Mouse (Mus musculus) kidney, postnatal 25 days (tissue): ENCODE measurements around the gene Ttc8.
"Not testable (repeated sequence)": the region's sequence is repeated elsewhere in the genome, so short reads cannot be mapped to it uniquely, and the experiment has no call there.

Source experiments
- DNase-seq, 2 experiments: peaks; one replicate each; pipeline ENCODE4 v3.0.0; 2021; ENCODE audit warnings: mixed read lengths in 2 of 2

Gene Ttc8

DNA sequence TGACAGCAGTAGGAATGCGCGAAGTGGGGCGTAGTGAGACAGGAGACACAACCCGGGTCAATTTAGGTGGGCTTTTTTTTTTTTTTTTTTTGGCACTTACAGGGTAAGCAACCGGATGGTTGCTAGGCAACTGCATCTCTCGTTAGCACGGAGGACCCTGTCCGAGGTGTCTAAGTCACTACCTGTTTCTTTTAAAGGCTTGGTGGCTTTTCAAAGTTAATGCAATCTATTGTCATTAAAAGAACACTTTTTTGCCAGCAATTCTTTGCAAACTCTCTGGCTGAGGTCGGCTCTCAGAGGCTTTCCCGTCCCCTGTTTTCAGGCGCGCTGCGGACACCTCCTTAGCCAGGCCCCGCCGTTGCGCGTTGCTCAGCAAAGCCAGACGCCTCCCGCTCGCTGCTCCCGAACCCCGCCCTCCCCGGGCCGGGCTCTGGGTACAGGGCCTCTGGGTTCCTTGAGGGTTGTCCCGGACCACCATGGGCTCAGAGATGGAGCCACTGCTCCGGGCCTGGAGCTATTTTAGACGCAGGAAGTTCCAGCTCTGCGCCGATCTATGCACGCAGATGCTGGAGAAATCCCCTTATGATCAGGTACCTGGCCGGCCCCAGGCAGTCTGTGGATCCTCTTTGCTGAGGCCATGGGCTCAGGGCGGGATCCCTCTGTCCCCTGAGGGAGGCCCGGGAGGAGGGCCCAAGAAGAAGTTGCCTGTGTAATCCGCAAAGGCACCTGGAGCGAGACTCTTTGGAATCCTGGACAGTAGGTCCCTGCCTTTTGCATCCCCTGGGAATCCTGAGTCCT, at the start of gene Ttc8:
Ttc8 (plus strand) TSS at position 381 of the 798 bp plus-strand sequence.
- DNase-seq = peak; percentile 88 to 94

DNA sequence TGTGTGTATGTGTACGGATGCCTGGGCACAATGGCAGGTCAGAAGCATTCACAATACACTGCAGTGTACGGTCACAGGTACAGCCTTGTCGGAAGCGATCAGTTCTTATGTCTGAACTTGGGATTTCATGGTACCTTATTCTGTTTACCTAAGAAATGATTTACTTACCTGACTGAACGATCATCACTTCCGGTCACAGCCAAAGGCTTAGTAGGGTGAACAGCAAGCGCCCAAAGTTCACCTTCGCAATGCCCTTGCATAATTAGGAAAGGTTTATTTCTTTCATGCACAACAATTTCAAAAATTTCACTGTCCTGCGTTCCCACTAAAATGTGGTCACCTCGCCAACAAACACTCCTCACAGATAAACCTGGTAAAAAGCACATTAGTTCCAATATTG, 47.5 kb upstream of the Ttc8 start:
- no peak for DNase-seq

DNA sequence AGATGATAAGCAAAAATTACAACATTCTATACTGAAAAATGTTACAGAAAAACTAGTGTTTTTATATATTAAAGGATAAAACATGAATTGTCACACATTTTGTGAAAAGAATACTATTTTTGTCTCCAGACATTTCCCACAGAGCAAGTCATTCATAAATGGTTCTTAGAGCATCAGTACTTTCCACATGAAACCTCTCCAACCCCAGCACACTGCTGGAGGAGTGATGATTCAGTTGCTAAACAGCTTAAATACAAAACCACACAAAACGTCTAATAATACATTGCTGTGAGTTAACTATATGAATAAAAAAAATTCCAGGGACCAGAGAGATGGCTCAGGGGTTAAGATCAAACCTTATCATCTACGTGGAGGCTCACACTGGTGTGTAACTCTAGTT, 45.2 kb upstream of the Ttc8 start:
- no peak for DNase-seq

DNA sequence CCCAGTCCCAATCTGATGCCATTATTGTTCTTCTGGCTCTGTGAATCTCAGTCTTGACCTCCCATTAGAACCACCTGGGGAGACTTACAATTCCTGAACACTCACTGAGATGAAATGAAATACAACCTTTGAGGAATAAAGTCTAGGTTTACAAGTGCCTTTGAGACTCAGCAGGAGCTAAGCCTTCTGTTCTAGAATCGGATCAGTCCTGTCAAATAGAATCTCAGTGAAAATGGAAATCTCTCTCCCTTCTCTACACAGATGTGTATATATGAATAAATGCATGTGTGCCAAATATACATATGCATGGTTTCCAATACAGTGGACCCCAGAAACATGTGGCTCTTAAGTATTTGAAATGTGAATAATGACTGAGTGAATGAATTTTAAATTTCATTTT, 41.7 kb upstream of the Ttc8 start:
- DNase-seq = no peak

DNA sequence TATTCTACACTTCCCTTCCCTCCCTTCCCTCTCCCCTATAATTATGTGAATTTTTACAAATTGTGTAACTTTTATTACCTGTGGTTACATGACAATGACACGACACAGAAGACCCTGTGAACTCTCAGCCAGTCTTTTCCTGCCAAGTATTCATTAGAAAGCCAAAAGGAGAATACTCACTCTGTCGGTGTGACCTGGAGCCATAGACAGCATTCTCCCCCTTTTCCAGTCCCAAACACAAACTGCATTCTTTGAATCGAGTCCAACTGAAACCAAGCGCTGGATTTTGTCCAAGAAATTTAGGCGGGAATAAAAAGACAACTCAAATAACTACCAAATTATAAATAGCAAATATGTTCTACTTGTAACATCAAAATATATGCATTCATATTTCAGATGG, 38.6 kb upstream of the Ttc8 start:
- DNase-seq = no peak

DNA sequence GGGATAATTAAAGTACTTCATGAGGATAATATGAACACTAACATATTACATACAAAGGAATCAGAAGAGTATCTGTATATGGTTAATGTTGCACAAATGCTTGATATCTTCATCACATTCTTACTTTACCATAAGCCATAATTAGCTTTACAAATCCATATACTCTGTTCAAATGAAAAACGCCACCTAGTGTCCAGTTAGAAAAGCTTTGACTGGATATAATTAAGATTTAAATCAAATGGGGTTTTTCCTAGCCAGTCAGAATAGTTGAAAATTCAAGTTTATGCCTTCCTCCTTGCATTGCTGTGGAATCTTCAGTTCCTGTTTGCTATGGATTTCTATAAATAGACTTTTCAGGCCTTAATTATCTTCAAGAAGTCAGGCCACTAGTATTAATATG, 35.9 kb upstream of the Ttc8 start:
- no peak for DNase-seq

DNA sequence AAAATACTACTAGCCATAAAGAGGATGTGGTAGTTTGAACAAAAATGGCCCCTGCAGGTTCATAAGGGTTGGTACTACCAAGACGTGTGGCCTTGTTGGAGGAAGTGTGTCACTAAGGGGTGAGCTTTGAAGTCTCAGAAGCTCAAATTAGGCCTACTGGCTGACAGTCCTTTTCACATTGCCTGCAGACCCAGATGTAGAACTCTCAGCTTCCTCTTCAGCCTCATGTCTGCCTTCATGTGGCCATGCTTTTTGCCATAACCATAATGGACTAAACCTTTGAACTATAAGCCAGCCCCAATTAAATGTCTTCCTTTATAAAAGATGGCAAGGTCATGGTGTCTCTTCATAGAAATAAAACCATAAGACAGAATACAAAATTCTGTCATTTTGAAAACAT, 23.6 kb upstream of the Ttc8 start:
- no peak for DNase-seq

DNA sequence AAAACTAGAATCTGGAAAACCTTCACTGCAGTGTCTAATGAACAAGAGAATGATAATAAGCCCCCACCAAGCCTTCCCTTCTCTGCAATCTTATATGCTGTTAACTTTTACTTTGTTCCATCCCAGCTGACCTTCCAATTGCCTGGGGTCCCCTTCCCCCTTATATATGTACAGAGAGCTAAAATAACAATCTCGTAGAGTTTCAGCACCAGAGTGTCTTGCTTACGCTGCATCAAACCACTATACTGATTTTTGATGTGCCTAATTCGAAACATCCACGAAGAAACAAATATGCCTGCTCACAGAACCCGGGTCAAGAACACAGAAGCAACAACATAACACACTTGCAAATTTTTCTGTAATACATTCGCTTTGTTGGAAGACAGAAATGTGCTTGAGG, 20.7 kb upstream of the Ttc8 start:
- no peak for DNase-seq

DNA sequence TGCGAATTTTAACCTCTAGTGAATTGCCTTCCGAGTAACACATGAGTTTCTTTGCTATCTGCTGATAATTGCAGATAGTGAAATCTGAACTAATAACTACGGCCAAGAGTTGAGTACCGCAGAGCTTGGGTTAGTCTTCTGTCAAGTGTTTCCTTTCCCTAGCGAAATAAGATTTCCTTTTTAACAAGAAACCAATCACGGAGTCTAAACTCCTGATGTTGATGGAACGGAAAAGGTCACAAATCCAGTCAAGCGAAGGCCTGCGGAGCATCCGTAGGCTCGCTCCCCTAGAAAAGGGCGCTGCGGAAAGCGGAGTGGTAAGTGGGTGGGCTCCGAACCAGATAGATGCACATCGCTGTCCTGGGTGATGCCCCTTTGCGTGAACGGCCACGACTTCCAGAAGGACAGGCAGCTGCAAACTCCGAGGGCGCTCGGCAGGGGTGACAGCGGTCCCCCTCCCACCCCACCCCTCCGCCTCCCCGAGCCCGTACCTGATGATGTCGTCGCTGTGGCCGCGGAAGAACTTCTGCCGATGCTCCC, 20.0 kb upstream of the Ttc8 start:
- DNase-seq = peak in 1 of 2 experiments; percentile 36

DNA sequence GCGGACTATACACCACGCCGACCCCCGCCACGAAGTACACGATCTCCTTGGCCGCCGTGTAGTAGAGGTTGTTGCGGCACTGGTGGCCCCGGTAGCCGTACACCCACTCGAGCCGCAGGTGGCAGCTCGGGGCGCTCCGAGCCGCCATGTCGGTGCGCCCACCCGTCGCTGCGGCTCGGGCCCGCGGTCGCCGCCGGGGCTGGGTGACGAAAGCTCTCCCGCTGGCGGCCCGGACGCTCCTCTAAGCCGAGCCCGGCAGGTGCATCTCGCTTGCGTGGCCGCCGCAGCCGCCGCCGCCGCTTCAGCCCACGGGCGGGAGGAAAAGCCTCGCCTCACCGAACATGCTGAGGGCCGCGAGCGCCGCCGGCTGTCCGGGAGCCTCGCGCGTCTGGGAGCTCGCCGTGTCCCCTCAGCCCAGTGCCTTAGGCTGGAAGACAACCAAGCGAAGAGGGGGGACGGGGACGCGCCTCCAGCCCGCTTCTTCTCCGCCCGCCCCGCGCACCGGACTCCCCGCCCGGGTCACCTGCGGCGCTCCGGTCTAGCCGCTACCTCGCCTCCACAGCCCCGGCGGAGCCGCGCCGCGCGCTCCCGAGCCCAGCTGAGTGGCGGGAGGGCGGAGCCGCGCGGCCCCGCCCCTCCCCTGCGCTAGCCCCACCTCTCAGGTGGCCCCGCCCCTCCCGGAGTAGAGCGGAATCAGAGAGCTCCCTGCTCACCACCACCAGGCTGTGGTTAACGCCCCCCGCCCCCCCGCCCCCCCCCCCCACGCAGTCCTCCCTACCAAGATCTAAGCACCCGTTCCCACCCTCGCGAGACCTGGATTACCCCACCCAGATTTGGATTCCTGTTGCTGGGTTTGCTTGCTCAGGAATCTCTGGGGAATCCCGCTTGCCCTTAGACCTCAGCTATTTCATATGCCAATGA, 19.2 kb upstream of the Ttc8 start, which contains the start of gene Eml5:
Eml5 (minus strand) TSS at position 604 of the 921 bp plus-strand sequence.
- DNase-seq = peak; percentile 84 to 93

DNA sequence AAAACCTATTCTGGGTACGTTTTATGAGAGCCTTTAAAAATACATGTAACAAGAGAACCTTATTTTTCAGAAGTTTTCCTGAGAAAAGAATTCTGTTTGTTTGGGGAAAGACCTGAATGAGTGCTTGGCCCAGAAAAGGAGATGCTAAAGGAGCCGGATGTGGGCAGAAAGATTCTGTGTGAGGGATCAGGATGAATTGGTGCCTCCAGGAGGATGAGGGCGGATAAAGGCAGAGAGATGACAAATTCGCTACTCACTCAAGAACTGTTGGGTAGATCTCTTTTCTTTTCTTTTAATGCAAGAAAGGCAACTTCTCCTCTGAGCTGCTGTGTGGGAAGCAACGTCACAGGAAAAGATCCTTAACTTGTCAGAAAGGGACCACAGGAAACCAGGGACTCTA, 14.9 kb upstream of the Ttc8 start:
- DNase-seq = no peak

DNA sequence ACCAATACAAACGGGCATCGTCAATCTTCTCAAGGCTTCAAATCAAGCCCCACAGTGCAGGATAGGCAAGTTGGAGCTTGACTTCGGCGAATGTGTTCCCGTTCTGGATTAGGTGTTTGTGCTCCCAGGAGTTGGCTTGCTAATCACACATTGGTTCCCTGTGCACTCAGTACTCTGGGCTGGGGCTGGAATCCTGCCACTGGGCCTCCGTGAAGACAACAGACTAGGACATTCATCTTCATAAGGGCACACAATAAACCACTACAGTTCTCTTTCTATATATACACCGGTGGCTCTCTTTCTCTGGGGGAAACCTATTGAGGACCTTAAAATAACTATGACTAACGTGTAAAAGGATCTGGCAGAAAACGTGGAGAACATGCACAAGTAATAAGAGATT, 10.3 kb upstream of the Ttc8 start:
- DNase-seq = no peak

DNA sequence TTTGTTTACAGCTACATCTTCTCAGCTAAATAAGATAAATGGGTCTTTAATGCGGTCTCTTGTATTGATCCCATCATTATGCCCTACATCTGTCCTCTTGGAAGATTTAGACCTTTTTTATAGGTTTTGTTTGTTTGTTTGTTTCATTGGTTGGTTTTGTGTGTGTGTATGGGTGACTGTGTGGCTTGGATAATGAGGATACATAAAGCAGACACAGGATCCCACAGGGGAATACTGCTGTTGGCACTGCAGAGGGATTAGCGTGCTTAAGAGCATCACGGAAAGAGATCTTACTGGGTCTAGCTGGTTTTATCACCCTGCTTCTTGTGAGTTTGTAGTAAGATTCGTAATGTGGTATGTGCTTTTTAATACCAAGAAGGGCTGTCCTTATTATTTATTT, 10.8 kb downstream of the Ttc8 start:
- no peak for DNase-seq

DNA sequence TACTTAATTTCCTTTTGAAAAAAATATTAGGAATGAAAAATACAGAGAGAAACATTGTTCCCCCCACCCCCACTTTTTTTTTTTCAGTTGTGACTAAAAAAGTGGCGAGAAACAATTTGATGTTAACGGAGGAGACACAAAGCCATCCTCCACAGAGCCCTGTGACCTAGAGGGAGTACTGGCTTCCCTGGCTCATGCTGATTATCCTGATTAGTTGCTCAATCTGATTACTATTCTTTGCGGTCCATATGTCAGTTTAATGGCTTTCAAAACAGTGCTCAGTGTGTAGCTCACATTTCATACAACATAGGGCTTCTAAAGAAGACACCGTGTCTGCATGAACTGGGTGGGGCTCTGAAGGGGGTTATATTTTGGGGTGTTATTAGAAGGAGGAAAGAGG, 12.1 kb downstream of the Ttc8 start:
- DNase-seq = no peak

DNA sequence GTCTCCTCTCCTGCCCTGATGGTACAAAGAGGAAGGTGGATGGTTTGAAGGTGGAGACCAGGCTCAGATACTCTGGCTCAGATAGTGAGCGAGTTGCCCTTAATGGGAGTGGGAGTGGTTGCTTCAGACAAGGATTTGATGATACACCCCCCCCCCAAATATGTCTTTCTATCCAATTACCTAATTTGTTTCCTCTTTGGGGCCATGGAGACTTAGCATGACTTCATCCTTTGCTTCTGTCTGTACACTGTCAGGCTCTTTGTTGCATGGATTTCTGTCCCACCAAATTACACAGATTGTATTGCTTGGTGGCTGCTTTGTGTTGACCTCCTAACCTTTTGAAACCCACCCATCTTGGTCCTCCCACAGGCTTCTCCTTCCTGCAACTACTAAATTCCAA, 12.5 kb downstream of the Ttc8 start:
- no peak for DNase-seq

DNA sequence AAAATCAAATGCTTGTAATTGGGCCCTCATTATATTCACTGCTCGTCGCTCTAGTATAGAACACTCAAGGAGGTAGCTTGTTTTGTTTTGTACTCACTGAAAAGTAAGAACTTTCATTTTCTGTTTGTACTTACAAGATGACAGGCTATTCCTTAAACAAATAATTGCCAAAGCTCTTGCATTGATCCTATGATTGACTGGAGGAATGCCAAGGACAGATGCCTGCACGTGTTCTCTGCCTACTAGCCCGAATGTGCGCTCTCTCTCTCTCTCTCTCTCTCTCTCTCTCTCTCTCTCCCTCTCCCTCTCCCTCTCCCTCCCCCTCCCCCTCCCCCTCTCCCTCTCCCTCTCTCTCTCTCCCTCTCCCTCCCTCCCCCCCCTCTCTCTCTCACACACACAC, 30.9 kb downstream of the Ttc8 start:
- DNase-seq = not testable (repeated sequence)

DNA sequence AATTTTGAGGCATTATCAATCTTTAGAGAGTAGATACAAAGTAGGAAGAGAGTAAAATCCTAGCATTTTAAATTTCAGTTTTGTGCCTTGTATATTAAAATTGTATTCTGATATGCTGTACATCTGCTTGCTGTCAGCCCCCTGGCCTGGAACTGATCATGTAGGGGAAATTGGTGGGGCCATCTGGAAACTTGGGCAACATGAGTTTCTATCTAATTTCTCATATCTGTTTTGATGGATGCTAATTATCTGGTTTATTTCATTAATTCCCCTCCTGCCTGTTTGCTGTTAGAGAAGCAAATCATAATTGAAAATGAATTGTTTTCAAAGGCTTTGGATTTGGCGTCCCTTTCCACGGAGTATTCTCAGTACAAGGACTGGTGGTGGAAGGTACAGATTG, 36.6 kb downstream of the Ttc8 start:
- no peak for DNase-seq

DNA sequence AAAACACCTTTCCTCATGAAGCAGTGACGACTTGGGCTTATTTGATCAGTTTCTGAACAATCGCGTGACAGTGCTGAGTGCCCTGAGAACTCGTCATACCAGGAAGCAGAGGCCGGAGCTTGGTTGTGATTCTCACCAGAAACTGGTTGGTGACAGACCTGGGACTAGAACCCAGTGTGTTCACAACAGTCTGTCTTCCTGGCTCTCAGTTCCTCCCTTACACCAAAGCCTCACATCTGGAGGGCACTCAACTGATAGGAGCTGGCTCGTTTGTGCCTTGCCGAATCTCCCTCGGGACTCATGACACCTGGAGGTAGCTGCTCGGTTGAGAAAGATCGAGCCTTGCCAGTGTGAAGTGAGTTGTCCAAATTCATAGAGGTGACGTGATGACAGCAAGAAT, 37.1 kb downstream of the Ttc8 start:
- no peak for DNase-seq

DNA sequence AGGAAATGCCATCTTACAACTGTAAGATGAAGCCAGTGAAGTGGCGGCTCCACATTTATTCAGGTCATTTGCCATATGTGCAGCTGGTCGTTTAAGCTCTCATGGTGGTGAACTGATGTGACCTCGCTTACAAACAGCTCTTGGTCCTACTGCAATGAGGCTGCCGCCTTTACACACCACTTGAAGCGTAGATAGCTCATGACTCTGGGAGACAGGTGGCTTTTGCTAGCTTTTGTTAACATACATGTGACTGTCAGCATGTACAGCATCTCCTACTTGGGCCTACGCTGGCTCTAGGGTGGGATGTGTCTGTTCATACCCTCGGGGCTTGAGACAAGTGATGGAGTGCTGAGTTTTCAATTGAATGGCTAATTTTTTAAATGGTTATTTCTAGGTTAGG, 40.6 kb downstream of the Ttc8 start:
- DNase-seq = no peak

DNA sequence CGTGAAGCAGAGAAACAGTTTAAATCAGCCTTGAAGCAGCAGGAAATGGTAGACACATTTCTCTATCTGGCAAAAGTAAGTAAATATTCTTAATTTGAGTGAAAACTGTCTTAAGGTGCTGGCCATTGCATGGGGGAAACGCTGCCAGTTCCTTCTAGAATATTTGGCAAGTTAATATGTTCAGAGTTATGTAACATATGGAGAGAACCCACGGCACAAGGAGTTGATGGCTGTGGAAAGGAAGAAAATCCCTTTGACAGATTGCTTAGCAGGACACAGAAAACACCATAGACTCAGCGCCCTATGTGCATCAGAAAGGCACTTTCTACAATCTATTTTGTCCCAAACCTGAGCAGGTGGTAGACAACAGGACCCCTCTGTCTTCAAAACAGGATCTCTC, 41.0 kb downstream of the Ttc8 start:
- no peak for DNase-seq

DNA sequence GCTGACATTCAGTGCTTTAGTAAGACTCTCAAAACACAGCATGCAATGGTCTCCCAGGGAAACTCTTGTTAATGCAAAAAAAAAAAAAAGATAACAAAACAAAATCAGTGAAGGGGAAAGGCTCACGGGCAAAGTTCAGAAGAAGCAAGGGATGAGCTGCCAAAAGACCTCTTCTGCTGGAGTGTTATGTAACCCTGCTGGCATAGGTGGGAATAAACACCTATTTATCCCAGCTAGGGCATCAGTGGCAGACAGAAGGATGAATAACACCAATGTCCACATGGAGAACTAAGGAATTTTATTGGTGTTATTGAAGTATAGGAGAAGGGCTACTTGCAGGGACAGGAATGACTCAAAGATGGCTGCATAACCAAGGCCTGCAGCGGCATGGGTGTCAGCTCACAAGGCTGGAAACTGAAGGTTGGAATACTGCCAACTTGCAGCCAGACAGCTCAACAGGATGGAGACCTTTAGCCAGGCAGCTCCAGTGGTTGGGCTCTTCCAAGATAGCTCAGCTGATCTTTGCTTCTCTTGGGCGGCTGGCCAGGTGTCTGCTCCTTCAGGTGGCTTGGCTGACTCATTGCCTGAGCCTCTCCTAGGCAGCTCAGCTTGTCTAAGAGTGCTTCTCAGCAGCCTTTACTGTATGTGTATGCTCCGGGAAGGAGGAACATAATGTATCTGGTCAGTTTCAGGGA, 45.2 kb downstream of the Ttc8 start:
- DNase-seq = peak; percentile 87 to 92

DNA sequence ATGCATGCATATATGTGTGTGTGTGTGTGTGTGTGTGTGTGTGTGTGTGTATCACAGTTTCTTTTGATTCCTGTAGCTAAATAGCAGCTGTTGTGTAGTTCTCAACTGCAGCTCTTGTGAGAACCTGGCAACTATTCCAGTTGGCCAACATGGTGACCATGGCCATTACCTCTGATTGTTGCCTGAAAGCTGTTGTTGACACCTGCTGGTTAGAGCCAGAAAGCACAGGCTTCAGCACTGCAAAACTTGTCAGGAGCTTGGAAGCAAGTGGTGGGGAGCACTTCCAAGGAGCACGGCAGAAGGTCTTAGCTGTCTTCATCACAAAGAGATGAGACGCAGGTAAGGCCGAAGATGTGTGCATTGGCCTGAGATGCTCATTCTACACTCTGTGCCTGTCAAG, 51.9 kb downstream of the Ttc8 start:
- DNase-seq = no peak

DNA sequence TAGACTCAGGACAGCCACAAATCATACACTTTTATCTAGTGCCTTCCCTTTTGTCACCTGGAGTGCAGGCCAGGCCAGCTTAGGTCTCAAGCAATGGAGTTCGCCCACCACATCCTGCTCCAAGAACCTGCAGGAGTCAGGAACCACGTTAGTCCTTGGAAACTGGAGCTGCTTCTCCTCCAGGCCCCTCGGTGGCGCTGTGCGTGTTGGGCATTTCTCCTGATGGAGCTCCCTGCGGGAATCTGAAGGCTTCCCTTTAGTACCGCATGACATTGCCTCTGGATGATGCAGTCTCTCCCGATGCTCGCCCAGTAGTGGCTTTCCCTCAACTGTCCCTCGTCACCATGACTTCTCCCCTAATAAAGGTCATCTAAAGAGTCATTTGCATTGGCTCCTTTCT, 53.1 kb downstream of the Ttc8 start:
- DNase-seq = no peak
